Mouse (Mus musculus) bone marrow macrophage, adult 2 months (primary cell): ENCODE measurements at regions not wholly inside any gene's neighbourhood (a gene's known extent, or its start where the extent isn't known, plus 50 kb on each side); places are given as distances from the start of the nearest gene placed in this dataset.

Source experiments
- CTCF ChIP-seq: IDR thresholded peaks from 2 replicates; pipeline ENCODE4 v1.5.1; 2012; ENCODE audit warnings: low read depth, mild to moderate bottlenecking, low read length, moderate library complexity
- POLR2A ChIP-seq: IDR thresholded peaks from 2 replicates; pipeline ENCODE4 v1.6.1; 2012; ENCODE audit warnings: mild to moderate bottlenecking, low read depth, low read length, borderline replicate concordance

- no peak for TF ChIP-seq POLR2A
- no peak for TF ChIP-seq CTCF
These were observed 676.3 kb upstream of the Cited2 start for GRCm38 (mm10) chr10:17046765-17047164.
